Mouse (Mus musculus): ENCODE measurements around the gene Wnk4.
A peak's percentile ranks its signal among the peaks of the same experiment; 100 is the strongest.

- TF ChIP-seq CTCF (IDR thresholded peaks at IDR 0.05; ENCODE audit: low read depth) (no peak), EP300 (IDR thresholded peaks at IDR 0.05; ENCODE audit: low read depth) (peak; percentile 40)
These were observed 28.1 kb upstream of the Wnk4 start for GRCm38 (mm10) chr11:101232010-101232839.

All from liver, postnatal 0 days (tissue).